Mouse (Mus musculus): ENCODE results near the gene Dguok.

DNA sequence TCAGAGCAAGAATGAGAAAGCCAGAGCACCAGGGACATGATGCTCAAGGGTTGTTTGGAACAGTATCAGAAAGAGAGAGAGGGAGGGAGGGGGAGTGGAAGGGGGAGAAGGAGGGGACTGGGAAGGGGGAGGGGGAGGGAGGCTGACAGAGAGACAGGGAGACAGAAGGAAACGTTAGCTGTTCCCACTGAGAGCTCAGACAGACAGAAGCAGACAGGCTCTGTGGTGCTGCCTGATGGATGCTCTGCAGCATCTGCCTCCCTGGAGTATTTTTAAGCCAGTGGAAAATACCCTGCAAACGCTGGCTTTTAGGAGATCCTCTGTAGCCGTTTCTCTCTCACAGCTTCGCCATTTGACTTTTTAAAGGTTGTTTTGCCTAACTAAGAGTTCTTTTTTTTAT is 33.2 kb upstream of the Dguok start:
- TF ChIP-seq ZKSCAN1 (IDR thresholded peaks at IDR 0.05; ENCODE audit: borderline replicate concordance, low read depth, low read length) (no peak), POLR2A (IDR thresholded peaks at IDR 0.05; ENCODE audit: low read depth, low read length) (no peak), BHLHE40 (IDR thresholded peaks at IDR 0.05; ENCODE audit: low read depth, low read length) (no peak), CTCF (conservative IDR thresholded peaks at IDR 0.05 in 1 of 2, IDR thresholded peaks at IDR 0.05 in 1 of 2; ENCODE audit: low read depth in 2 of 2, low read length in 2 of 2) (no peak), SIN3A (IDR thresholded peaks at IDR 0.05; ENCODE audit: low read length) (no peak), MAFK (IDR thresholded peaks at IDR 0.05; ENCODE audit: insufficient replicate concordance, low read length) (no peak), MAZ (IDR thresholded peaks at IDR 0.05; ENCODE audit: low read depth, low read length) (no peak), MAX (IDR thresholded peaks at IDR 0.05; ENCODE audit: low read length) (no peak), ZMIZ1 (IDR thresholded peaks at IDR 0.05; ENCODE audit: low read depth, low read length) (no peak), CHD1 (IDR thresholded peaks at IDR 0.05; ENCODE audit: low read depth, low read length) (no peak), HCFC1 (IDR thresholded peaks at IDR 0.05; ENCODE audit: low read depth, low read length) (no peak), CHD2 (IDR thresholded peaks at IDR 0.05; ENCODE audit: low read length) (no peak), USF2 (conservative IDR thresholded peaks at IDR 0.05; ENCODE audit: low read depth, low read length) (no peak), POLR2AphosphoS2 (IDR thresholded peaks at IDR 0.05; ENCODE audit: low read depth, low read length) (no peak)

Measured in CH12.LX (cell line).